Comparison of ENCODE assay signal across 26 mouse cellular contexts in genomic region chr2:125589287-125589686, GRCm38 (mm10). TPM values are rescaled to one million over a fixed set of nuclear protein-coding genes. Genes with fewer than 3 reads are reported as not detected.
DNase-seq lines count a peak whose midpoint lies in the region; ATAC-seq and TF ChIP-seq lines count a peak whose summit lies in the region.
"Had no signal": no experiment of that assay in that cellular context is flagged by ENCODE, and none has a peak within 500 bp of the region (broad histone marks: within the 10 kb centered on the region; RNA-seq: fewer than 3 reads in every experiment).

No protein-coding gene starts in this region.

- TF ChIP-seq CTCF in G1E (IDR thresholded peaks at IDR 0.05; ENCODE audit: low read depth, low read length): no peak

- no peaks in the 10 kb centered on the region for H3K9me3 ChIP-seq in G1E (replicated peaks)
- H3K9me3 ChIP-seq: forebrain, embryonic 10.5 days; forebrain, embryonic 13.5 days; heart, embryonic 15.5 days; hindbrain, embryonic 15.5 days had no signal

- H3K27me3 ChIP-seq in G1E (ENCODE audit: insufficient read depth, low read length): no peaks in the 10 kb centered on the region
- H3K27me3 ChIP-seq: forebrain, embryonic 13.5 days; heart, embryonic 15.5 days; hindbrain, embryonic 15.5 days had no signal

- H3K4me3 ChIP-seq in G1E (ENCODE audit: low read depth, low read length): no peak overlapping the region; the same call in 1 of the 2 replicates
- H3K4me3 ChIP-seq: forebrain, embryonic 10.5 days; forebrain, embryonic 13.5 days; heart, adult 2 months; heart, embryonic 15.5 days; hindbrain, embryonic 15.5 days had no signal

- DNase-seq in G1E (ENCODE audit: low spot score): peak; percentile 18
- peak; percentile 9 for DNase-seq in c-Kit-positive CD71-negative TER-119-negative erythroid progenitor cells, embryonic 14.5 days (ENCODE audit: low read depth)
- DNase-seq in neural tube, embryonic 10.5 days (ENCODE audit: extremely low spot score, low spot score): no peak
- DNase-seq in embryo, embryonic 9.5 days (ENCODE audit: extremely low spot score): no peak
- DNase-seq in T-cell, adult 2 months (ENCODE audit: low spot score): no peak
- DNase-seq: adrenal gland, postnatal 10 days; adrenal gland, postnatal 36 days; cerebellum, adult 11 months; cerebellum, adult 2 months; cerebellum, adult 9-11 months; cerebellum, postnatal 25 days; embryo, embryonic 11 days; gastrocnemius, postnatal 14 days; heart, adult 2 months; heart, postnatal 10 days; heart, postnatal 36 days; kidney, adult 2 months had no signal

- H3K4me1 ChIP-seq in G1E (ENCODE audit: insufficient read depth, low read depth, low read length): peaks cover 54% of the 10 kb centered on the region
- H3K4me1 ChIP-seq: forebrain, embryonic 10.5 days; forebrain, embryonic 13.5 days; heart, embryonic 15.5 days; hindbrain, embryonic 15.5 days had no signal

- ATAC-seq in G1E (ENCODE audit: extremely low read depth, insufficient number of reproducible peaks, low FRiP score, poor library complexity, severe bottlenecking): peak; percentile 74
- peak; percentile 47 to 81; a peak in 3 of 4 replicates for ATAC-seq in hematopoietic stem cell, adult 5-6 weeks (replicated peaks in 1 of 2; ENCODE audit: insufficient read depth in 1 of 2, low FRiP score in 2 of 2, low TSS enrichment in 1 of 2, low read depth in 1 of 2, poor library complexity in 2 of 2, severe bottlenecking in 2 of 2)
- peak; percentile 41; the same call in 1 of the 2 replicates for ATAC-seq in neutrophil, adult 5-6 weeks (ENCODE audit: extremely low read depth, insufficient number of reproducible peaks, low FRiP score, poor library complexity, severe bottlenecking)
- ATAC-seq: activated CD4-positive, CD25-positive, alpha-beta regulatory T cell, adult 4 months; forebrain, embryonic 13.5 days; forebrain, embryonic 16.5 days; intestine, postnatal 0 days had no signal

- peaks cover 88% of the 10 kb centered on the region for H3K36me3 ChIP-seq in G1E (replicated peaks)

RNA-seq across cellular contexts. Expression of gene Cep152, which starts 35.6 kb away (rescaled TPM):
- total RNA-seq in G1E (2014; fragmentation: Nextera tagmentation) (6.1 and 8.0 TPM in 2 replicates), G1E (2017) (14.5 and 17.6 TPM in 2 replicates)
- 1.6 and 2.3 TPM in 2 replicates for polyA plus RNA-seq in G1E (2012)
- total RNA-seq in hematopoietic stem cell, adult 5-6 weeks (2017): 19.8 and 20.1 TPM in 2 replicates
- 15.9 and 16.0 TPM in 2 replicates for total RNA-seq in neutrophil, adult 5-6 weeks (2017)

Comparison
In these comparisons a context has a peak if more than half of its experiments do, and no peak if none do; other contexts are left out.
1. DNase-seq: peak in G1E (single experiment) and c-Kit-positive CD71-negative TER-119-negative erythroid progenitor cells, embryonic 14.5 days (single experiment); none in neural tube, embryonic 10.5 days (single experiment), embryo, embryonic 9.5 days (single experiment) and T-cell, adult 2 months (single experiment).
2. Peak in every context shown above with its lines, with median percentiles within 50 percentile points of each other: ATAC-seq.